Mouse (Mus musculus): ENCODE measurements around the gene Sbno1.
A peak's percentile ranks its signal among the peaks of the same experiment; 100 is the strongest.
"Not testable (repeated sequence)": the region's sequence is repeated elsewhere in the genome, so short reads cannot be mapped to it uniquely, and the experiment has no call there.

The Sbno1 gene

GRCm38 (mm10) chr5:124425412-124426259, at the start of gene Sbno1:
Gene Sbno1, minus strand, starts transcription at chr5:124426001.
- peak; percentile 89 to 93 for DNase-seq (ENCODE audit: low spot score in 2 of 2)

- DNase-seq (ENCODE audit: low spot score in 2 of 2), result no peak
Observed at GRCm38 (mm10) chr5:124470591-124471171, 44.9 kb upstream of the Sbno1 start.

GRCm38 (mm10) chr5:124469486-124469885, 43.7 kb upstream of the Sbno1 start:
- no peak for DNase-seq (ENCODE audit: low spot score in 2 of 2)

GRCm38 (mm10) chr5:124468365-124468764, 42.6 kb upstream of the Sbno1 start:
- no peak for DNase-seq (ENCODE audit: low spot score in 2 of 2)

- no peak for DNase-seq (ENCODE audit: low spot score in 2 of 2)
Observed at GRCm38 (mm10) chr5:124467766-124468165, 42.0 kb upstream of the Sbno1 start.

GRCm38 (mm10) chr5:124464905-124465304, 39.1 kb upstream of the Sbno1 start:
- DNase-seq (ENCODE audit: low spot score in 2 of 2), result no peak

- DNase-seq (ENCODE audit: low spot score in 2 of 2), result no peak
Observed at GRCm38 (mm10) chr5:124463462-124463861, 37.7 kb upstream of the Sbno1 start.

GRCm38 (mm10) chr5:124462297-124463025, 36.7 kb upstream of the Sbno1 start:
- DNase-seq (ENCODE audit: low spot score in 2 of 2), result no peak

- DNase-seq (ENCODE audit: low spot score in 2 of 2), result not testable (repeated sequence)
Observed at GRCm38 (mm10) chr5:124460922-124461321, 35.1 kb upstream of the Sbno1 start.

- no peak for DNase-seq (ENCODE audit: low spot score in 2 of 2)
Observed at GRCm38 (mm10) chr5:124456762-124457161, 31.0 kb upstream of the Sbno1 start.

GRCm38 (mm10) chr5:124454082-124454419, 28.2 kb upstream of the Sbno1 start:
- no peak for DNase-seq (ENCODE audit: low spot score in 2 of 2)

GRCm38 (mm10) chr5:124453339-124454081, 27.7 kb upstream of the Sbno1 start:
- DNase-seq (ENCODE audit: low spot score in 2 of 2), result peak in 1 of 2 experiments; percentile 68

GRCm38 (mm10) chr5:124452494-124453228, 26.9 kb upstream of the Sbno1 start:
- DNase-seq (ENCODE audit: low spot score in 2 of 2), result peak in 1 of 2 experiments; percentile 66

- DNase-seq (ENCODE audit: low spot score in 2 of 2), result no peak
Observed at GRCm38 (mm10) chr5:124450641-124451340, 25.0 kb upstream of the Sbno1 start.

GRCm38 (mm10) chr5:124450051-124450450, 24.2 kb upstream of the Sbno1 start:
- no peak for DNase-seq (ENCODE audit: low spot score in 2 of 2)

GRCm38 (mm10) chr5:124449494-124449893, 23.7 kb upstream of the Sbno1 start:
- DNase-seq (ENCODE audit: low spot score in 2 of 2), result no peak

GRCm38 (mm10) chr5:124446301-124446881, 20.6 kb upstream of the Sbno1 start:
- no peak for DNase-seq (ENCODE audit: low spot score in 2 of 2)

GRCm38 (mm10) chr5:124445621-124446293, 20.0 kb upstream of the Sbno1 start:
- no peak for DNase-seq (ENCODE audit: low spot score in 2 of 2)

Measured in left cerebral cortex, adult 9 months (tissue).